Mouse (Mus musculus) bone marrow, adult 2 months (tissue): ENCODE measurements around the gene Ino80e.

Experiments
- CTCF ChIP-seq: fragments of 200-500 bp; IDR thresholded peaks from 2 replicates; pipeline ENCODE4 v1.5.1; 2011; ENCODE audit warnings: low read length, control low read depth; ENCODE audit not compliant: control insufficient read depth, insufficient read depth
- POLR2A ChIP-seq: fragments of 200-500 bp; IDR thresholded peaks from 2 replicates; pipeline ENCODE4 v1.6.1; 2011; ENCODE audit warnings: low read depth, mild to moderate bottlenecking, control low read depth, low read length, borderline replicate concordance; ENCODE audit not compliant: control insufficient read depth

DNA sequence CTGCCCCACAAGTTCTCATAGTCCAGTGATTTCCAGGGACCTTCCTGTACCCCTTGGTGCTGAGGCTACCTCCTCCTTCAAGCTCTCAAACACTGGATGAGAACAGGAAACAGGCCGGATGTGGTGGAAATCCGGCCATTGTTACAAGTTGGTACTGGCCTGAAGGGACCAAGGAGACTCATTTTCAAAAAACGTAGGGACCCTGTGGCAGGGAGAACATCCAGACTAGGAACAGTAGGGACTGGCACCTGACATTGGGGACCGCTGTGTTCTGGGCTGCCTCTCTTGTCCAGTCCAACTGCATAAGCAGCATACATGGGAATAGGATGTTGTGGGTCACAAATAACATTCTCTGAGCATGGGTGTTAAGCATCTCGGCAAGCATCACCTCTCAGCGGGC, 18.9 kb upstream of the Ino80e start:
- TF ChIP-seq POLR2A (no peak), CTCF (no peak)
